Mouse (Mus musculus): Measurements from ENCODE around the gene Slc9a3r1.

- TF ChIP-seq CTCF (IDR thresholded peaks at IDR 0.05; ENCODE audit: borderline replicate concordance, extremely low read depth, insufficient read depth, insufficient read length) (no peak), POLR2A (IDR thresholded peaks at IDR 0.05; ENCODE audit: borderline replicate concordance, extremely low read depth, insufficient read depth, insufficient read length, poor library complexity, severe bottlenecking) (no peak)
Observed at GRCm38 (mm10) chr11:115200520-115200919, 37.4 kb downstream of the Slc9a3r1 start.
